8 mouse cellular contexts compared by ENCODE assay signal in genomic region chr3:96243921-96244572, GRCm38 (mm10). TPM values are rescaled to one million over a fixed set of nuclear protein-coding genes. Genes with fewer than 3 reads are reported as not detected.
DNase-seq lines count a peak whose midpoint lies in the region; ATAC-seq and TF ChIP-seq lines count a peak whose summit lies in the region.

No protein-coding gene starts in this region.

- no peaks in the 10 kb centered on the region for H3K27me3 ChIP-seq in forebrain, postnatal 0 days (ENCODE audit: insufficient read depth, low read length)

- H3K36me3 ChIP-seq in forebrain, postnatal 0 days (ENCODE audit: insufficient read depth) = no peaks in the 10 kb centered on the region

- ATAC-seq in forebrain, postnatal 0 days = no peak

- H3K9me3 ChIP-seq in forebrain, postnatal 0 days (ENCODE audit: low read length) = no peaks in the 10 kb centered on the region

- 0 out of 2 replicates have a peak, but pooled peaks cover 9% of the 10 kb centered on the region for H3K4me1 ChIP-seq in forebrain, postnatal 0 days (ENCODE audit: insufficient read depth)
- peaks cover 2% of the 10 kb centered on the region; the same call in 1 of the 2 replicates for H3K4me1 ChIP-seq in olfactory bulb, adult 2 months (ENCODE audit: control insufficient read depth, insufficient read depth, low read length)

- H3K4me2 ChIP-seq in forebrain, postnatal 0 days (ENCODE audit: low read depth) = peak overlapping the region; percentile 53

- no peak overlapping the region for H3K9ac ChIP-seq in forebrain, postnatal 0 days

- DNase-seq in thymus, postnatal 25 days = peak; percentile 41
- DNase-seq in thymus, postnatal 4 days = no peak
- no peak for DNase-seq in forebrain, postnatal 0 days
- DNase-seq in kidney, postnatal 36 days = peak; percentile 40 to 50
- DNase-seq in urinary bladder, adult 18-20 months (ENCODE audit: low spot score in 2 of 2) = no peak
- no peak for DNase-seq in left cerebral cortex, postnatal 25 days (ENCODE audit: low spot score in 2 of 2)
- DNase-seq in left cerebral cortex, adult 9 months (ENCODE audit: low spot score in 2 of 2) = no peak

- no peak for TF ChIP-seq CTCF in forebrain, postnatal 0 days (IDR thresholded peaks at IDR 0.05; ENCODE audit: low read depth)
- TF ChIP-seq CTCF in olfactory bulb, adult 2 months (IDR thresholded peaks at IDR 0.05; ENCODE audit: insufficient read depth, low read depth, low read length) = no peak

- 83% methylated on average over 7 of the region's 7 CpGs for WGBS in forebrain, postnatal 0 days
- WGBS in olfactory bulb, adult 2 months = 79% methylated on average over 7 of the region's 7 CpGs

- no peak overlapping the region for H3K4me3 ChIP-seq in forebrain, postnatal 0 days (ENCODE audit: low read depth, low read length)
- no peak overlapping the region for H3K4me3 ChIP-seq in olfactory bulb, adult 2 months (ENCODE audit: insufficient read depth, low read depth, low read length)

- intact Hi-C loops in left cerebral cortex, postnatal 25 days (cut with DNase I) = no loop called here

- TF ChIP-seq POLR2A in olfactory bulb, adult 2 months (IDR thresholded peaks at IDR 0.05; ENCODE audit: insufficient read depth, low read depth, low read length) = no peak

- peak overlapping the region; percentile 94; the same call in 1 of the 2 replicates for H3K27ac ChIP-seq in forebrain, postnatal 0 days (ENCODE audit: low read depth, low read length)
- peak overlapping the region; percentile 59 for H3K27ac ChIP-seq in olfactory bulb, adult 2 months (ENCODE audit: insufficient read depth, low read depth, low read length)

RNA-seq across cellular contexts. Expression of gene Hist2h2aa1, which starts 1.2 kb away (rescaled TPM):
- 906 and 1,412 TPM in 2 replicates for total RNA-seq in forebrain, postnatal 0 days (2014; rRNA removed)
- polyA plus RNA-seq in forebrain, postnatal 0 days (2015; fragmentation: Nextera tagmentation; extraction: Ambion mirVana) = 14.2 and 23.3 TPM in 2 replicates
- polyA plus RNA-seq in olfactory bulb, adult 2 months (2012; ENCODE audit: insufficient read depth, insufficient read length, low replicate concordance, missing spikeins) = not detected in 2 replicates
- total RNA-seq in left cerebral cortex, postnatal 25 days (2021) = 1 to 10 TPM; 6.9 to 9.0 TPM

RNA-seq across cellular contexts. Expression of gene Hist2h3c1, which starts 2.4 kb away (rescaled TPM):
- not detected in 2 replicates for total RNA-seq in forebrain, postnatal 0 days (2014; rRNA removed)
- polyA plus RNA-seq in forebrain, postnatal 0 days (2015; fragmentation: Nextera tagmentation; extraction: Ambion mirVana) = not detected in 2 replicates
- polyA plus RNA-seq in olfactory bulb, adult 2 months (2012; ENCODE audit: insufficient read depth, insufficient read length, low replicate concordance, missing spikeins) = not detected in 2 replicates
- total RNA-seq in left cerebral cortex, postnatal 25 days (2021) = not detected

RNA-seq across cellular contexts. Expression of gene Hist2h2aa2, which starts 4.0 kb away (rescaled TPM):
- total RNA-seq in forebrain, postnatal 0 days (2014; rRNA removed) = 858 and 1,027 TPM in 2 replicates
- 32.7 and 59.8 TPM in 2 replicates for polyA plus RNA-seq in forebrain, postnatal 0 days (2015; fragmentation: Nextera tagmentation; extraction: Ambion mirVana)
- not detected in 2 replicates for polyA plus RNA-seq in olfactory bulb, adult 2 months (2012; ENCODE audit: insufficient read depth, insufficient read length, low replicate concordance, missing spikeins)
- 100 to 1,000 TPM; 158 to 179 TPM for total RNA-seq in left cerebral cortex, postnatal 25 days (2021)

RNA-seq across cellular contexts. Expression of gene Hist2h3c2, which starts 5.1 kb away (rescaled TPM):
- 52.3 and 90.8 TPM in 2 replicates for total RNA-seq in forebrain, postnatal 0 days (2014; rRNA removed)
- 0.84 and 1.3 TPM in 2 replicates for polyA plus RNA-seq in forebrain, postnatal 0 days (2015; fragmentation: Nextera tagmentation; extraction: Ambion mirVana)
- not detected in 2 replicates for polyA plus RNA-seq in olfactory bulb, adult 2 months (2012; ENCODE audit: insufficient read depth, insufficient read length, low replicate concordance, missing spikeins)
- total RNA-seq in left cerebral cortex, postnatal 25 days (2021) = 1 to 10 TPM; 5.6 to 7.5 TPM

RNA-seq across cellular contexts. Expression of gene Hist2h4, which starts 19.1 kb away (rescaled TPM):
- total RNA-seq in forebrain, postnatal 0 days (2014; rRNA removed) = 52.8 and 60.5 TPM in 2 replicates
- polyA plus RNA-seq in forebrain, postnatal 0 days (2015; fragmentation: Nextera tagmentation; extraction: Ambion mirVana) = 3.5 and 5.1 TPM in 2 replicates
- polyA plus RNA-seq in olfactory bulb, adult 2 months (2012; ENCODE audit: insufficient read depth, insufficient read length, low replicate concordance, missing spikeins) = not detected in 2 replicates
- 10 to 100 TPM; 25.6 to 30.9 TPM for total RNA-seq in left cerebral cortex, postnatal 25 days (2021)

Comparison
In these comparisons a context has a peak if more than half of its experiments do, and no peak if none do; other contexts are left out.
1. DNase-seq: peak in thymus, postnatal 25 days (single experiment) and kidney, postnatal 36 days (2 of 2); none in thymus, postnatal 4 days (single experiment), forebrain, postnatal 0 days (single experiment), urinary bladder, adult 18-20 months (0 of 2), left cerebral cortex, postnatal 25 days (0 of 2) and left cerebral cortex, adult 9 months (0 of 2).
2. RNA of gene Hist2h2aa1, which starts 1.2 kb away (total RNA-seq): 906 to 1,412 TPM in forebrain, postnatal 0 days; 6.9 to 9.0 TPM in left cerebral cortex, postnatal 25 days; every median in the first group is over 10 times any median in the second.